Mouse (Mus musculus): ENCODE data around the gene Tmem100.

- TF ChIP-seq CTCF (conservative IDR thresholded peaks at IDR 0.05; ENCODE audit: insufficient read depth, insufficient read length, low read depth, low read length) (no peak), POLR2A (IDR thresholded peaks at IDR 0.05; ENCODE audit: low read depth, low read length) (no peak)
Observed at GRCm38 (mm10) chr11:90046211-90046610, 16.1 kb downstream of the Tmem100 start.
